Mouse (Mus musculus) midbrain, postnatal 0 days (tissue): ENCODE measurements around the gene Zhx3. TPM values are rescaled to one million over a fixed set of nuclear protein-coding genes. Genes with fewer than 3 reads are reported as not detected.

Experiments used
- ATAC-seq: fragments of 200-750 bp; cut with Nextera tagmentation; 2 replicates; pipeline ENCODE4 v1.8.0; 2017; ENCODE audit warnings: moderate number of reproducible peaks, mild to moderate bottlenecking, moderate TSS enrichment, moderate library complexity; ENCODE audit not compliant: low FRiP score
- DNase-seq: peaks from one replicate; pipeline ENCODE4 v3.0.0-alpha.2; 2015; ENCODE audit warnings: low spot score
- H3K27ac ChIP-seq: fragments of 300-500 bp; sonication (generic); 2 replicates; pipeline ENCODE4 v1.5.1; 2014; ENCODE audit warnings: low read depth, mild to moderate bottlenecking, low read length, mixed read lengths
- H3K27me3 ChIP-seq: fragments of 300-500 bp; sonication (generic); 2 replicates; pipeline ENCODE4 v1.6.1; 2014; ENCODE audit warnings: low read length, control low read depth, mixed read lengths; ENCODE audit not compliant: insufficient read depth
- H3K36me3 ChIP-seq: fragments of 300-500 bp; sonication (generic); 2 replicates; pipeline ENCODE4 v1.6.1; 2014; ENCODE audit warnings: low read length, control low read depth, mixed read lengths; ENCODE audit not compliant: insufficient read depth
- H3K4me1 ChIP-seq: fragments of 300-500 bp; sonication (generic); 2 replicates; pipeline ENCODE4 v1.6.1; 2014; ENCODE audit warnings: mild to moderate bottlenecking, control low read depth, antibody characterized with exemption, low read length, mixed read lengths; ENCODE audit not compliant: insufficient read depth
- H3K4me2 ChIP-seq: fragments of 300-500 bp; sonication (generic); 2 replicates; pipeline ENCODE4 v1.6.1; 2014; ENCODE audit warnings: low read depth, mild to moderate bottlenecking, low read length, mixed read lengths; ENCODE audit not compliant: poor library complexity, severe bottlenecking
- H3K4me3 ChIP-seq: fragments of 300-500 bp; sonication (generic); 2 replicates; pipeline ENCODE4 v1.5.1; 2014; ENCODE audit warnings: low read depth, mild to moderate bottlenecking, low read length, moderate library complexity
- H3K9ac ChIP-seq: fragments of 300-500 bp; sonication (generic); replicated peaks from 2 replicates; pipeline ENCODE4 v1.6.1; 2014; ENCODE audit warnings: mild to moderate bottlenecking, low read length, moderate library complexity, mixed read lengths; ENCODE audit not compliant: poor library complexity, severe bottlenecking
- H3K9me3 ChIP-seq: fragments of 300-500 bp; sonication (generic); 2 replicates; pipeline ENCODE4 v1.6.1; 2016; ENCODE audit warnings: low read length, control low read depth
- CTCF ChIP-seq: IDR thresholded peaks from 2 replicates; pipeline ENCODE4 v1.5.1; 2016; ENCODE audit warnings: antibody characterized with exemption, mild to moderate bottlenecking
- WGBS: fragments of 180-500 bp; shearing (Covaris S2); extraction: QIAGEN DNeasy Blood & Tissue Kit; methylation state at CpG from one replicate; pipeline ENCODE4 v1.1.7; 2014; 5-methylcytosine and 5-hydroxymethylcytosine counted together
- polyA plus RNA-seq: library from polyadenylated mRNA; unstranded; fragments of >200 nt; fragmentation: Nextera tagmentation; extraction: Ambion mirVana; gene quantifications from 2 replicates; pipeline ENCODE4 v1.2.1, GENCODE M21; 2015
- total RNA-seq: library from RNA; depleted of rRNA; stranded (reverse); fragments of >200 nt; gene quantifications from 2 replicates; pipeline ENCODE4 v1.2.3, GENCODE M21; 2014

Gene Zhx3
- total and polyA plus RNA-seq, 2 experiments from 2014 or later, result 18.7 to 43.9 TPM

- no peak overlapping the region for H3K27ac ChIP-seq
- no peak overlapping the region for H3K4me2 ChIP-seq
- H3K36me3 ChIP-seq, result peaks cover 18% of the 10 kb centered on the region
- 0 out of 2 replicates have a peak, but pooled peaks have one; percentile 48 for ATAC-seq
- peaks cover 5% of the 10 kb centered on the region; the same call in 1 of the 2 replicates for H3K4me1 ChIP-seq
- H3K9ac ChIP-seq, result no peak overlapping the region
- no peaks in the 10 kb centered on the region for H3K27me3 ChIP-seq
- H3K4me3 ChIP-seq, result no peak overlapping the region
- no peaks in the 10 kb centered on the region for H3K9me3 ChIP-seq
- peak; percentile 65 for TF ChIP-seq CTCF
- 89% methylated on average over 7 of the region's 7 CpGs for WGBS
- DNase-seq, result peak; percentile 52
These were observed 128.6 kb downstream of the Zhx3 start for GRCm38 (mm10) chr2:160744040-160744822.

GRCm38 (mm10) chr2:160742161-160742609 lies 130.6 kb downstream of the Zhx3 start:
- Histone ChIP-seq H3K27ac (no peak overlapping the region; the same call in 1 of the 2 replicates), H3K36me3 (peaks cover 2% of the 10 kb centered on the region; the same call in 1 of the 2 replicates), H3K4me2 (no peak overlapping the region), H3K9me3 (no peaks in the 10 kb centered on the region), H3K4me3 (no peak overlapping the region), H3K4me1 (peaks cover 9% of the 10 kb centered on the region; the same call in 1 of the 2 replicates), H3K9ac (no peak overlapping the region), H3K27me3 (no peaks in the 10 kb centered on the region)
- DNase-seq (no peak), ATAC-seq (no peak)
- WGBS, result 75% methylated on average over 1 of the region's 1 CpGs
- no peak for TF ChIP-seq CTCF

DNA sequence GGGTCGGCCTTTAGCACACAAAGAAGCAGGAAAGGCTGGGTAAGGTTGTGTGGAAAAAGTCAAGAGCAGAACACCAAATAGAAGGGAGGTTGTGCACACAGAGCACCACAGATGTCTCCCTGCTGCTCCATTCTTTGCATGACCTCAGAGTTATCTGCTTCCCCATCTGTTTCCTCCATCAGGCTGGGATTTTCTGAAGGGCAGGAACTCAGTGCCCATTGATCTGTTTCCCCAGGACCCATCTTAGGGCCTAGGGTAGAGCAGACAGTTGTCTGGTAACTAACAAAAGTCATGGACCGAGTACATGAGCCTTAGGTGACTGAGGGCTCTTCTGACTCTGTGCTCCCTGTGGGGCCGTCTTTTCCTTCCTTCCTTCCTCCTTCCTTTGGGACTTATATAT lies 131.2 kb downstream of the Zhx3 start:
- 78% methylated on average over 3 of the region's 3 CpGs for WGBS
- no peak for TF ChIP-seq CTCF
- no peaks in the 10 kb centered on the region for H3K27me3 ChIP-seq
- H3K4me2 ChIP-seq, result no peak overlapping the region
- no peaks in the 10 kb centered on the region for H3K9me3 ChIP-seq
- no peak overlapping the region for H3K9ac ChIP-seq
- ATAC-seq (no peak), DNase-seq (no peak)
- no peaks in the 10 kb centered on the region; the same call in 1 of the 2 replicates for H3K36me3 ChIP-seq
- H3K4me1 ChIP-seq, result peaks cover 9% of the 10 kb centered on the region; the same call in 1 of the 2 replicates
- H3K4me3 ChIP-seq, result no peak overlapping the region
- no peak overlapping the region for H3K27ac ChIP-seq

DNA sequence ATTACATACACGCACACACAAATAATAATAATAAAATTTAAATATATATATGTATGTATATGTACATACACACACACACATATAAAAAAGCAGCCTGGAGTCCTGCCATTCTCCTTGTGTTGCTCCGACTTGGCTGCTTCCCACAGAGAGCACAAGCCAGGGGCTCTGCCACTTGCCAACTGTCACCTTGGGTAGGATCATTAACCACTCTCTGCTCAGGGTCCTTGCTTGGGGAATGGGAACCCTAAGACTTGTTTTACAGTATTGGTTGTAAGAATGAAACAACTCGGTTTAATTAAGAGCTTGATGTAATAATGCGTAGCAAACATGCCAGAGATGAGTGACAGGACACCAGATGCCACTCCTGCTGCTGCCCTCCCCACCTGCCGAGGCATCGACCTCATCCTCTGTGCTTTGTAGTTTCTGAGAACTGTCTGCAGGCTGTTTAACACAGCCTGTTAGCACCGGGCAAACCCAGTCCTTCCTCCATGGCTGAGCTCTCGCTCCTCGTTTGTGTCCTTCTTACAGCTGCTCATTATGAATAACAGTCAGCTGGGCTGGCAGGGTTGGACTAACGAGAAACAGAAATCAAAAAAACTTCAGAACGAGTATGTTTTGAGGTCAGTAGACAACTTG lies 132.2 kb downstream of the Zhx3 start:
- Histone ChIP-seq H3K4me3 (no peak overlapping the region), H3K27me3 (no peaks in the 10 kb centered on the region), H3K4me2 (no peak overlapping the region), H3K36me3 (no peaks in the 10 kb centered on the region; the same call in 1 of the 2 replicates), H3K27ac (no peak overlapping the region), H3K9ac (no peak overlapping the region), H3K4me1 (peaks cover 9% of the 10 kb centered on the region; the same call in 1 of the 2 replicates), H3K9me3 (no peaks in the 10 kb centered on the region)
- DNase-seq (peak; percentile 34), ATAC-seq (no peak)
- WGBS, result 48% methylated on average over 11 of the region's 11 CpGs
- no peak for TF ChIP-seq CTCF

DNA sequence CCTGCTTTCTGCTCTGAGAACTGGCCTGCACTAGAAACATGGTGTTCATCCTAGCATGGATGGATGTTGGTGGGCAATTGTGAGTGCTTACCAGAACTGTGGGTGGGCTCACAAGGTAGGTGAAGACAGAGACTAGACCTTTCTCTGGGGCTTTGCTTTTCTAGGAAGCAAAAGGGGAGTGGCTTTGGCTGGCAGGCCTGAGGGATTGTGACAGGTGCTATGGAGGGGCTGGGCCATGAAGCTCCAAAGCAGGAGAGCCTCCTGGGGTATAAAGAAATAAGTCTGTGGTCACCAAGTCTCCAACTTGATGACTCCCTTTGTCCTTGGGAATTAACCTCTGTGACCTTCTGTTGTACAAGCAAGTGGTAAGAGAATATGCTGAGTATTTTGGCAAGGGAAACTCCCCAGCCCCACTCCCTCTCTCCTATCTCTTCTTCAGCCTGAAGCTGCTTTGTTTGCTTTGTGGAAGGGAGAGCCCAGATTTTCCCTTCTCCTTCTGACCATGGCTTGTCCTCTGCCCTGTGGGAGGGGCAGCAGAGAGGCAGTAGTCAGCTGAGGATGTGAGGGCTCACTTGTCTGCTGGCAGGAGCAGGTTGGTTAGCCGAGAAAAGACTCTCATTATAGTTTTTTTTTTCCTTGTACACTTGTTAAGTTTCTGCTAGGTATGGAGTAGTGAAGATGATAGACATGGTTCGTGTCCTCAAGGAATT lies 133.0 kb downstream of the Zhx3 start:
- Histone ChIP-seq H3K4me2 (no peak overlapping the region), H3K36me3 (no peaks in the 10 kb centered on the region; the same call in 1 of the 2 replicates), H3K27me3 (no peaks in the 10 kb centered on the region), H3K4me3 (no peak overlapping the region), H3K9ac (no peak overlapping the region), H3K9me3 (no peaks in the 10 kb centered on the region), H3K4me1 (peaks cover 12% of the 10 kb centered on the region; the same call in 1 of the 2 replicates), H3K27ac (no peak overlapping the region)
- no peak for DNase-seq
- WGBS, result 34% methylated on average over 2 of the region's 2 CpGs
- TF ChIP-seq CTCF, result no peak
- no peak for ATAC-seq
